Mouse (Mus musculus) bone marrow macrophage, adult 2 months (primary cell): Measurements from ENCODE around the gene 1700010I14Rik.

Source experiments
- CTCF ChIP-seq: IDR thresholded peaks from 2 replicates; pipeline ENCODE4 v1.5.1; 2012; ENCODE audit warnings: low read depth, mild to moderate bottlenecking, low read length, moderate library complexity
- POLR2A ChIP-seq: IDR thresholded peaks from 2 replicates; pipeline ENCODE4 v1.6.1; 2012; ENCODE audit warnings: mild to moderate bottlenecking, low read depth, low read length, borderline replicate concordance

- no peak for TF ChIP-seq CTCF
- no peak for TF ChIP-seq POLR2A
Observed at GRCm38 (mm10) chr17:8985714-8986113, 2.4 kb upstream of the 1700010I14Rik start.
